Mouse (Mus musculus) bone marrow, adult 2 months (tissue): Measurements from ENCODE around the gene Grm8.

Experiments used
- CTCF ChIP-seq: fragments of 200-500 bp; IDR thresholded peaks from 2 replicates; pipeline ENCODE4 v1.5.1; 2011; ENCODE audit warnings: low read length, control low read depth; ENCODE audit not compliant: control insufficient read depth, insufficient read depth
- POLR2A ChIP-seq: fragments of 200-500 bp; IDR thresholded peaks from 2 replicates; pipeline ENCODE4 v1.6.1; 2011; ENCODE audit warnings: low read depth, mild to moderate bottlenecking, control low read depth, low read length, borderline replicate concordance; ENCODE audit not compliant: control insufficient read depth

- no peak for TF ChIP-seq CTCF
- no peak for TF ChIP-seq POLR2A
Observed at GRCm38 (mm10) chr6:27789566-27789965, 345.4 kb downstream of the Grm8 start.
